Mouse (Mus musculus) neural tube, embryonic 12.5 days (tissue): Measurements from ENCODE around the gene Eya4. TPM values are rescaled to one million over a fixed set of nuclear protein-coding genes. Genes with fewer than 3 reads are reported as not detected.

Experiments
- ATAC-seq: fragments of 200-750 bp; cut with Nextera tagmentation; 2 replicates; pipeline ENCODE4 v1.8.0; 2017; ENCODE audit warnings: low read depth, mild to moderate bottlenecking, moderate TSS enrichment, moderate library complexity; ENCODE audit not compliant: low FRiP score
- H3K27ac ChIP-seq: fragments of 300-500 bp; sonication (generic); 2 replicates; pipeline ENCODE4 v1.5.1; 2016
- H3K27me3 ChIP-seq: fragments of 300-500 bp; sonication (generic); replicated peaks from 2 replicates; pipeline ENCODE4 v1.6.1; 2016; ENCODE audit warnings: mild to moderate bottlenecking
- H3K36me3 ChIP-seq: fragments of 300-500 bp; sonication (generic); 2 replicates; pipeline ENCODE4 v1.6.1; 2016; ENCODE audit warnings: mild to moderate bottlenecking
- H3K4me1 ChIP-seq: fragments of 300-500 bp; sonication (generic); 2 replicates; pipeline ENCODE4 v1.6.1; 2016
- H3K4me2 ChIP-seq: fragments of 300-500 bp; sonication (generic); replicated peaks from 2 replicates; pipeline ENCODE4 v1.6.1; 2016; ENCODE audit warnings: mild to moderate bottlenecking
- H3K4me3 ChIP-seq: fragments of 300-500 bp; sonication (generic); 2 replicates; pipeline ENCODE4 v1.5.1; 2016
- H3K9ac ChIP-seq: fragments of 300-500 bp; sonication (generic); 2 replicates; pipeline ENCODE4 v1.6.1; 2016; ENCODE audit warnings: mild to moderate bottlenecking
- H3K9me3 ChIP-seq: fragments of 300-500 bp; sonication (generic); 2 replicates; pipeline ENCODE4 v1.6.1; 2016; ENCODE audit warnings: mild to moderate bottlenecking
- WGBS: fragments of 180-500 bp; shearing (Covaris S2); methylation state at CpG from one replicate; pipeline ENCODE4 v1.1.7; 2016; 5-methylcytosine and 5-hydroxymethylcytosine counted together
- polyA plus RNA-seq: library from polyadenylated mRNA; unstranded; fragments of >200 nt; fragmentation: Nextera tagmentation; extraction: Ambion mirVana; gene quantifications from 2 replicates; pipeline ENCODE4 v1.2.1, GENCODE M21; 2016

Gene Eya4
- polyA plus RNA-seq: 3.1 and 3.2 TPM in 2 replicates

DNA sequence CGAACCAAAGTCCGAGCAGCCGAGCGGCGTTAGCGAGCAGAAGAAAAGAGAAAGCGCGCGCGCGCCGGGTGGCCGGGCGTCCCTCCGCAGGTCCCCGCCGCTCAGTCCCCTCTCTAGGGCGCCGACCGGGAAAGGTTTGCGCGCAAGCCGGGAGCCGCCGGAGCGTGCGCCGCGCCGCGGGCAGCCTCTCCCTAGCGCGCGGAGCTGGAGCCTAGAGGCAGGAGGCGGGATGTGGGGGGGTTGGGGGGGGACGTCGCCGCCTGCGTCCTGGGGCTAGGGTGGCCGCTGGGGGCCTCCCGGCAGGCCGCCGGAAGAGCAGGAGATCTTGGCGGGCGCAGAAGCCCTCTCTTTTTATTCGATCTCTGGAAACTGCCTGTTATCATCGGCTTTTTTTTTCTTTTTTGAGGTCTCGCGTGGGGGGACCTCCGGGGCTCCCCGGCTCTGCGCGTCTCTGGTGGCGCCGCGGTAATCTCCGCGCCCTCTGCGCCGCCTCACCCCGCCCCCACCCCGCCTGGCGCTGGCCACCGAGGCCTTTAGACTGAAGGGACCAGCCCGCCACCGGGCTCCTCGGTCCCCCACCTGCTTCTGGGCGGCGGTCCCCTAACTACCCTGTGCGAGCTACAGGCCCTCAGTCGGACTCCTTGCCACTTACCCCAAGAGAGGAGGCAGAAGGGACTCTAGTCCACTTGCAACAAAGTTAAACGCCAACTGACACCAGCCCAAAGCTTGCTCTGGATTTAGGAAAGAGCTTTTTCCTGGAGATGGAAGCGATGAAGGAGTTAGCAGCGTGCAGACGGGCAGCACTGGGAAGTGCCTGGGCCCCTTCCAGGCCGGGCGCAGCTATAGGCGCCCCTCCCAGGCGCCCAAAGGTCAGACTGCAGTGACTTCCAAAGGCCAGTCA is at the start of gene Eya4:
Gene Eya4 (minus strand): TSS at position 776 of the 901 bp plus-strand sequence.
- H3K9ac ChIP-seq: peak within 1 kb of the TSS; percentile 70
- peaks cover 16% of the 10 kb centered on the region for H3K4me1 ChIP-seq
- peaks cover 9% of the 10 kb centered on the region for H3K27me3 ChIP-seq
- peak within 1 kb of the TSS; percentile 87 for H3K4me2 ChIP-seq
- no peaks in the 10 kb centered on the region for H3K36me3 ChIP-seq
- H3K4me3 ChIP-seq: peak within 1 kb of the TSS; percentile 61
- H3K9me3 ChIP-seq: no peaks in the 10 kb centered on the region
- peak; percentile 87 for ATAC-seq
- WGBS: 1% methylated on average over 64 of the region's 79 CpGs
- H3K27ac ChIP-seq: no peak within 1 kb of the TSS

- Histone ChIP-seq H3K36me3 (no peaks in the 10 kb centered on the region), H3K9me3 (no peaks in the 10 kb centered on the region), H3K27me3 (no peaks in the 10 kb centered on the region), H3K27ac (no peak overlapping the region), H3K4me1 (no peaks in the 10 kb centered on the region), H3K9ac (no peak overlapping the region), H3K4me3 (no peak overlapping the region), H3K4me2 (no peak overlapping the region)
- ATAC-seq: no peak
- WGBS: 89% methylated on average over 3 of the region's 3 CpGs
Observed at GRCm38 (mm10) chr10:23395399-23395798, 44.8 kb upstream of the Eya4 start.

DNA sequence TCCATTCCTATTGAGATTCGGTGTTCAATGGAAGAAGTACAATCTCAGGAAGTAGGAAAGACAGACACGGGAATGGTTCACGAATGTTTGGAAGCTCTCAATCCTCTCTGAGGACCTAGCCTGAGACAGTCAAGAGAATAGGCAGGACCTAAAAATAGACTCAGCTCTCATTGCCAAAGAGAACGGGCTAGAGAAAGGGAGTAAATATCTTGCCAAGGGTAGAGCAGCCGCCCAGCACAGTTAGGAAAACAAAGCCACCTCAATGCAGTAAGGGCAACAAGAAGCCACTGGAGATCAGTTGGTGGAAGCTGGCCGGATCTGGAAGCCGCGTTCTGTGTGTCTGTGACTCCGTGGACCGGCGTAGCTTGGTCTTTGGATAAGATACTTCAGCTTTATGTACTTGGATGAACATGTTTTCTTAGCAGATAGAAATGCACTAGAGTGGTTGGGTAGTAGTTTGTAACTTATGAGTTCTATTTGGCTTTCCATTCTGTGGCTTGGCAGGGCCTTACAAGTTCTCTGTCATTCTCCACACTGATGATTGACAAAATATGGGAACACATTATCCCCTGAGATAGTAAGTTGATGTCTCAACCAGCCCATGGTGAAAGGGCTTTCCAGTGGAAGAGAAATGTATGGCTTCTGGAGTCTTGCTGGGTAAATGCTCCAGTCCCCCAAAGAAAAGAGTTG is 44.1 kb upstream of the Eya4 start:
- no peak for ATAC-seq
- no peaks in the 10 kb centered on the region for H3K27me3 ChIP-seq
- H3K36me3 ChIP-seq: no peaks in the 10 kb centered on the region
- H3K9me3 ChIP-seq: no peaks in the 10 kb centered on the region
- no peak overlapping the region for H3K4me2 ChIP-seq
- H3K9ac ChIP-seq: no peak overlapping the region
- H3K27ac ChIP-seq: no peak overlapping the region
- no peak overlapping the region for H3K4me3 ChIP-seq
- 84% methylated on average over 11 of the region's 11 CpGs for WGBS
- H3K4me1 ChIP-seq: no peaks in the 10 kb centered on the region

DNA sequence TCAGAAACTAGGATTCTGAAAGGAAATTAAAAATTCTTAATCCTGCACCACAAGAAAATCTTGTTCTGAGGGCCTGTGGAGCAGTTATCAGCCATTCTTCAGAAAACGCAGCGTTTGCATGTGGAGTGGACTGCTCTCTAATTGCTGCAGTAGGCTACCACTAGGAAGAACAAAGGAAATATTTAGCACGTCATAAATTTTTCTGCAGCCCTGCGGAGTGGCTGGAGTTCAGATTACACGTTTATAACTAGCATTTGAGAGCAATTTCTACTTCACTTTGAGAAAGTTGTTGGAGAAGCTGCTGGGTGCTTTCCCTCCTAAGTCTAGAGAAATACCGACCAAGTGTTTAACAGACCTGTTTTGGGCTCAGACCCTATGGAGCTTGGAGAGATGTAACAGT is 43.6 kb upstream of the Eya4 start:
- Histone ChIP-seq H3K9ac (no peak overlapping the region), H3K27ac (no peak overlapping the region), H3K36me3 (no peaks in the 10 kb centered on the region), H3K4me3 (no peak overlapping the region), H3K4me2 (no peak overlapping the region), H3K9me3 (no peaks in the 10 kb centered on the region), H3K27me3 (no peaks in the 10 kb centered on the region), H3K4me1 (no peaks in the 10 kb centered on the region)
- 39% methylated on average over 6 of the region's 6 CpGs for WGBS
- no peak for ATAC-seq

- no peaks in the 10 kb centered on the region for H3K27me3 ChIP-seq
- H3K9me3 ChIP-seq: no peaks in the 10 kb centered on the region
- no peaks in the 10 kb centered on the region for H3K4me1 ChIP-seq
- no peaks in the 10 kb centered on the region for H3K36me3 ChIP-seq
- WGBS: 90% methylated on average over 6 of the region's 6 CpGs
- no peak overlapping the region for H3K9ac ChIP-seq
- H3K4me3 ChIP-seq: no peak overlapping the region
- no peak overlapping the region for H3K27ac ChIP-seq
- H3K4me2 ChIP-seq: no peak overlapping the region
- no peak for ATAC-seq
Observed at GRCm38 (mm10) chr10:23363866-23364265, 13.3 kb upstream of the Eya4 start.

DNA sequence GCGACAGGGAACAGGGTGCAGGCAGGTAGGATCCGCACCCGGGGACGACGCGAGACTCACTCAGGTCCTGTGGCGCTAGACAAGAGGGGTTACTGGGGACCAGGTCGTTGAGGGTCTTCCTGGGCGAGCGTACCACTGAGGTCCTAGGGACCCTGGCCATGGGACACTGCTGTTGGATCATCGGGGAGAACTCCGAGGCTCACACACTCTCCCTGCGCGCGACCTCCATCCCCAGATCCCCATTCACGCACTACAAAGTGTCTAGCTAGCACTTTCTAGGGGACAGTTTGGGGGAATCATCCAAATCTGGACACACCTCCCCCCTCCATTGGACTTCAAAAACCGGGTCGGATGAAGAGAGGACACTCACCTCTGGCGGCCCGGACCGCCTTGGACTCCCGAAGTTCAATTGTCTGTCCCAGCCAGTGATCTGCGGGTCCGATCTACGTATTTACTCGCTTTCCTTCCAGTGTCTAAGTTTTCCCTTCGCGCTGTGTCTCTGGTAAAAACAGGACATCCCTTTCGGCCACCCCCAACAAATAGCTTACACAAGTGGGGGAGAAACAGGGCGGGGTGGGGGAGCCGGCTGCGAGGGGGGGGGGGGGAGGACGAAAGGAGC is 1.1 kb downstream of the Eya4 start:
- Histone ChIP-seq H3K36me3 (no peaks in the 10 kb centered on the region), H3K27ac (no peak overlapping the region), H3K9me3 (no peaks in the 10 kb centered on the region), H3K4me1 (peaks cover 16% of the 10 kb centered on the region), H3K27me3 (peaks cover 9% of the 10 kb centered on the region), H3K4me3 (peak overlapping the region; percentile 61), H3K9ac (peak overlapping the region; percentile 70), H3K4me2 (peak overlapping the region; percentile 87)
- ATAC-seq: peak; percentile 62
- WGBS: under 1% methylated on average over 32 of the region's 33 CpGs

DNA sequence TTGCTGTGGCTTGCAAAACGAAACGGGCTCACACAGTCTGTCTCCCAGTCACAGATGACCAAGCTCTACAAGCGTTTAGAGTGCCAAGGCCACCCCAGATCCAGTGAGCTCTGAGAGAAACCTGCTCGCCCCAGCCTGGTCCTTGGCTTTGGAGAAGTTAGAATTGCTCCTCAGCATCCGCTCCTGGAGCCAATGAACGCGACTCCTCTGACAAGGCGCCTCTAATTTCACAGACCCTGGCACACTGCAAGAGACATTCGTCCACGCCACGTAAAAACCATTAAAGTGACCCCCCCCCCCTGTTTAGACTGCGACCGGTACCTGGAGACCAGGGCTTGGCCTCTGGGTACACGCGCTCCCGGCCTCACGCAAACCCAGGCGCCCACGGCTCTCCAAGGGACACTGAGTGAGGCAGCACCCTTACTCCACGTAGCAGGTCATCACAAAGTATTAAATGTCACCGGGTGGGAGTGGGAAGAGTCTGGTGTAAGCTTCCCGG is 1.6 kb downstream of the Eya4 start:
- H3K4me2 ChIP-seq: peak overlapping the region; percentile 87
- H3K36me3 ChIP-seq: no peaks in the 10 kb centered on the region
- H3K27me3 ChIP-seq: peaks cover 9% of the 10 kb centered on the region
- WGBS: under 1% methylated on average over 22 of the region's 22 CpGs
- H3K4me3 ChIP-seq: peak overlapping the region; percentile 61
- H3K27ac ChIP-seq: no peak overlapping the region
- ATAC-seq: peak; percentile 30
- H3K9ac ChIP-seq: peak overlapping the region; percentile 70
- peaks cover 16% of the 10 kb centered on the region for H3K4me1 ChIP-seq
- H3K9me3 ChIP-seq: no peaks in the 10 kb centered on the region

GRCm38 (mm10) chr10:23348101-23348892 is 2.3 kb downstream of the Eya4 start:
- no peaks in the 10 kb centered on the region for H3K9me3 ChIP-seq
- H3K27ac ChIP-seq: no peak overlapping the region
- H3K27me3 ChIP-seq: peaks cover 9% of the 10 kb centered on the region
- H3K4me2 ChIP-seq: peak overlapping the region; percentile 87
- H3K4me3 ChIP-seq: peak overlapping the region; percentile 61
- no peak for ATAC-seq
- under 1% methylated on average over 34 of the region's 34 CpGs for WGBS
- peak overlapping the region; percentile 38; the same call in 1 of the 2 replicates for H3K9ac ChIP-seq
- H3K4me1 ChIP-seq: peaks cover 16% of the 10 kb centered on the region
- no peaks in the 10 kb centered on the region for H3K36me3 ChIP-seq

DNA sequence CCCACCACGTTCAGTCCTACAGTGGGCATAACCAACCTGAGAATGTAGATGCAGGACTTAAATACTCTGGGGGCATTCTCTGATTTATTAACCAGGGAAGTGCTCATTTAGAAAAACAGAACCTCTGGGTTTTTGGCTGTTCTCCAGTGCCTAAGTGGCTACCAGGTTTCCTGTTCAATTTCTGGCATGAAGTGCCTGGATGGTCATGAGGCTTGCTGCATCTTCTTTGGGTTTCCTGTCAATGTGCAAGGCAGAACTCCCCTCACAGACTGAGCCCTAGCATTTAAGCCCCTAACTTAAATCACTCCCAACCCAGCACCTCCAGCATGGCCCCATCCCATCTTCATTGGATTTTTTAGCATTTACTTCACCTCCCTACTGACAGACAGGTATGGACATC is 13.3 kb downstream of the Eya4 start:
- no peaks in the 10 kb centered on the region for H3K4me1 ChIP-seq
- no peak overlapping the region for H3K4me3 ChIP-seq
- no peak overlapping the region for H3K4me2 ChIP-seq
- no peaks in the 10 kb centered on the region for H3K36me3 ChIP-seq
- 76% methylated on average over 1 of the region's 1 CpGs for WGBS
- H3K27ac ChIP-seq: no peak overlapping the region
- no peaks in the 10 kb centered on the region for H3K9me3 ChIP-seq
- H3K27me3 ChIP-seq: no peaks in the 10 kb centered on the region
- no peak overlapping the region for H3K9ac ChIP-seq
- ATAC-seq: no peak

DNA sequence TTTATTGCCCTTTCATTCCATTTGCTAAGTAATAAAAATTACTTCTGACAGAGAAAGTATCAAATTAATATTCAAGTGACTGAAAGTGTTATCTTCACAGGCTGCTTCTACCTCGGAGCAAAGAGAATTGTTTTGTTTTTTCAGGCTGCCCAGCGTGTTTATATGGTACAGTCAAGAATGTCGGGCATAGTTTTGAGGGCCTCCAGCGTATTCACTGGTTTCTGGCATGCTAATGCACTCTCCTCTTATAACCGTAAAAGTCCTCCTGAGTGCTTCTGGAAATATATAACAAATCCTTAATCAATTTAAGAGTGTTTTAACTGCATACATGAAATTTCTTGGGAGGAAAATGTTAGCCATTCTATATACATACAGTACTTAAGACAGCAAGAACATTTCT is 17.8 kb downstream of the Eya4 start:
- no peak overlapping the region for H3K4me3 ChIP-seq
- no peak for ATAC-seq
- H3K4me2 ChIP-seq: no peak overlapping the region
- H3K36me3 ChIP-seq: no peaks in the 10 kb centered on the region
- H3K4me1 ChIP-seq: no peaks in the 10 kb centered on the region
- 76% methylated on average over 5 of the region's 5 CpGs for WGBS
- H3K9me3 ChIP-seq: no peaks in the 10 kb centered on the region
- no peak overlapping the region for H3K27ac ChIP-seq
- no peak overlapping the region for H3K9ac ChIP-seq
- no peaks in the 10 kb centered on the region for H3K27me3 ChIP-seq

DNA sequence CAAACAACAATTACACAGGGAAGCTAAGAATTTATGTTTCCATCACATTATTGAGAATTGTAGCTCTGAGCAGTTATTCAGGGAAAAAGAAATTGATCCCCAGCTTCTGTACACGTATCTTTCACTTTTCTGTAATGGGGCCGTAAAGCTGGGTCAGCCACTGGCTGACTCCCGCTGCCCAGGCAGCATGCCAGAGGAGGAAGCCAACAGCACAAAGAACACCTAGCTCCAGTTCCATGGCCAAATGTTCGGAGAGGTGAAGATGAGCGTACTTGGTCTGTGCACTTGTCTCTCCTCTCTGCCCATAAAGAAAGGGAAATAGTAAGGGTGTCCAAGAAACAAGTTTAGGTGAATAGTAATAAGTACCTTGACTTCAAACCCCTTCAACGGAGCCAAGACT is 22.9 kb downstream of the Eya4 start:
- ATAC-seq: no peak

More for the DNA sequence above, 22.9 kb downstream of the Eya4 start:
- no peak overlapping the region for H3K9ac ChIP-seq
- H3K9me3 ChIP-seq: no peaks in the 10 kb centered on the region
- no peak overlapping the region for H3K27ac ChIP-seq
- no peaks in the 10 kb centered on the region for H3K4me1 ChIP-seq
- H3K27me3 ChIP-seq: no peaks in the 10 kb centered on the region
- no peak overlapping the region for H3K4me3 ChIP-seq
- no peaks in the 10 kb centered on the region for H3K36me3 ChIP-seq
- no peak overlapping the region for H3K4me2 ChIP-seq
- WGBS: 85% methylated on average over 6 of the region's 6 CpGs
